Mouse (Mus musculus): ENCODE measurements around the gene Krt222. TPM values are rescaled to one million over a fixed set of nuclear protein-coding genes. Genes with fewer than 3 reads are reported as not detected.
A peak's percentile ranks its signal among the peaks of the same experiment; 100 is the strongest.

Gene Krt222
- polyA plus RNA-seq (2015; fragmentation: Nextera tagmentation; extraction: Ambion mirVana) = 7.7 and 8.9 TPM in 2 replicates

DNA sequence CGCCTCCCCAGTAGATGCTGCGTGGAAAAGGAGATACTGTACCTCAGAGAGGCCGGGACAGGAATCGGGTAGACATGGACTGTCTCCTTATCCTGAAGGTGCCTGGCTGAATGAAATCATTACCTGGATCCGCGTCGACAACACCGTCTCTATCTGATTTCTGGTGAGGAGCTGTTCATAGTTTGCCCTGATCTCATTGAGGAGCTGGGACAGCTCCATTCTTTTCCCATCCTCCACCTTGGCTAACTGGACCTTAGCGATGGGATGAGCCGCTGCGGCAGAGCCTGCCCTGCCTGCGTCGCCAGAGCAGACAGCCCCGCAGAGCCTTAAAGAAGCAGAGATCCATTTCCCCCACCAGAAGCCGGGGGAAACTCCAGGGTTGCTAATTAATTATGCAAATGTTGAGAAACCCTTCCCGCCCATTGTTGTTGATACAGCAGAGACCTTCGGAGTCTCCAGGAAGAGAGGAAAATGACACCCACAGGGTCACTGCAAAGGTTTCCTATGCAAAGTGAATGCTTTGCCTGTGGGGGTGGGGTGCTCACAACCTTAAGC, at the start of gene Krt222:
Krt222 (minus strand) TSS at position 266 of the 555 bp plus-strand sequence.
- H3K9ac ChIP-seq = peak within 1 kb of the TSS; percentile 48
- no peaks in the 10 kb centered on the region for H3K36me3 ChIP-seq
- peak within 1 kb of the TSS; percentile 43 for H3K4me3 ChIP-seq
- peak within 1 kb of the TSS; percentile 66 for H3K27ac ChIP-seq (replicated peaks)
- H3K4me2 ChIP-seq = peak within 1 kb of the TSS; percentile 60
- no peaks in the 10 kb centered on the region for H3K9me3 ChIP-seq
- no peaks in the 10 kb centered on the region for H3K27me3 ChIP-seq
- WGBS = 5% methylated on average over 17 of the region's 17 CpGs
- 0 out of 2 replicates have a peak, but pooled peaks have one; percentile 54 for ATAC-seq (ENCODE audit: low FRiP score, low read depth)
- H3K4me1 ChIP-seq (replicated peaks) = no peaks in the 10 kb centered on the region

GRCm38 (mm10) chr11:99292846-99293245, 49.0 kb upstream of the Krt222 start:
- Histone ChIP-seq H3K4me3 (no peak overlapping the region), H3K4me2 (no peak overlapping the region), H3K27me3 (no peaks in the 10 kb centered on the region), H3K27ac (replicated peaks) (no peak overlapping the region), H3K4me1 (replicated peaks) (no peaks in the 10 kb centered on the region), H3K36me3 (no peaks in the 10 kb centered on the region), H3K9ac (no peak overlapping the region), H3K9me3 (no peaks in the 10 kb centered on the region)
- no peak for ATAC-seq (ENCODE audit: low FRiP score, low read depth)
- 65% methylated on average over 5 of the region's 5 CpGs for WGBS

- Histone ChIP-seq H3K4me1 (replicated peaks) (0 out of 2 replicates have a peak, but pooled peaks cover 7% of the 10 kb centered on the region), H3K4me3 (no peak within 1 kb of the TSS), H3K36me3 (no peaks in the 10 kb centered on the region), H3K9ac (no peak within 1 kb of the TSS), H3K27ac (replicated peaks) (no peak within 1 kb of the TSS), H3K27me3 (no peaks in the 10 kb centered on the region), H3K9me3 (no peaks in the 10 kb centered on the region), H3K4me2 (no peak within 1 kb of the TSS)
- WGBS = 47% methylated on average over 11 of the region's 11 CpGs
- no peak for ATAC-seq (ENCODE audit: low FRiP score, low read depth)
Measured at GRCm38 (mm10) chr11:99284833-99285312, 41.0 kb upstream of the Krt222 start, which contains the start of gene Krt24. Gene Krt24 (minus strand): TSS chr11:99285262.

DNA sequence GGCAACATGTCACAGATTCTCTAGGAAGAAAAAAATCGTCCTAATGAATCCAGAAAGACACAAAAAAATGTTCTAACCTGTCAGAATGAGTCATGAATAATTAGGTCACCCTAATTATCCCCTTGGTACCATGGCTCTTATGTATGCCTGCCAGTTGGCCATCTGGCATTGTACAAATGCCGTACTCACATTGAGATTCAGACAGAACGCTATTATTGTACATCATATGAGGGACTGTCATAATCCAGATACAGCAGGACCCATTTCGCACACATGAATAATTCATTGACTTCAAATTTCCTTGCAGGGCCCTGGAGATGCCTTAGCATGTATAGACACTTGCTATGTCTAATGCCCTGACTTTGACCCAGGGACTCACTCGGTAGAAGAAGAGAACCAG, 40.1 kb upstream of the Krt222 start:
- WGBS = 45% methylated on average over 5 of the region's 5 CpGs
- H3K4me2 ChIP-seq = no peak overlapping the region
- no peak for ATAC-seq (ENCODE audit: low FRiP score, low read depth)
- H3K9me3 ChIP-seq = no peaks in the 10 kb centered on the region
- H3K9ac ChIP-seq = no peak overlapping the region
- no peak overlapping the region for H3K4me3 ChIP-seq
- H3K27ac ChIP-seq (replicated peaks) = no peak overlapping the region
- H3K4me1 ChIP-seq (replicated peaks) = 0 out of 2 replicates have a peak, but pooled peaks cover 7% of the 10 kb centered on the region
- H3K36me3 ChIP-seq = no peaks in the 10 kb centered on the region
- no peaks in the 10 kb centered on the region for H3K27me3 ChIP-seq

- Histone ChIP-seq H3K36me3 (no peaks in the 10 kb centered on the region), H3K9me3 (no peaks in the 10 kb centered on the region), H3K4me1 (replicated peaks) (0 out of 2 replicates have a peak, but pooled peaks cover 7% of the 10 kb centered on the region), H3K27me3 (no peaks in the 10 kb centered on the region), H3K9ac (no peak overlapping the region), H3K4me2 (no peak overlapping the region), H3K4me3 (no peak overlapping the region), H3K27ac (replicated peaks) (no peak overlapping the region)
- ATAC-seq (ENCODE audit: low FRiP score, low read depth) = no peak
- WGBS = 55% methylated on average over 4 of the region's 4 CpGs
Measured at GRCm38 (mm10) chr11:99283334-99283733, 39.4 kb upstream of the Krt222 start.

DNA sequence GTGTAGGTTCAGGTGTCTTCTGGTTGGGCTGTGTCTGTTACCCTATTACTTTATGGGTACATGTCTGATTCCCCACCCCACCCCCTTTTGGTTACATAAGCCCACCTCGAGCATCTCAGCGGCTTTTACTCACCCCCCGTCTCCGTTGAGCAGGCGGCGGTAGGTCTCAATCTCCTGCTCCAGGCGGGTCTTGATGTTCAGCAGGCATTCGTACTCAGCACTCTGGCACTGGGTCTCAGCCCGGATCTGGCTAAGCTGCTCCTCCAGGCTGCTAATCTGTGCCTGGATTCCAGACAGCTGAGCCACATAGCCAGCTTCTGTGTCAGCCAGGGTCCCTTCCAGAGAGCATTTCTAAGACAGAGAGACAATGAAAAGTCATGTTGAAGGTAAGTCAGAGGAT, 37.2 kb upstream of the Krt222 start:
- WGBS = 84% methylated on average over 9 of the region's 9 CpGs
- no peak for ATAC-seq (ENCODE audit: low FRiP score, low read depth)
- H3K4me3 ChIP-seq = no peak overlapping the region
- no peaks in the 10 kb centered on the region for H3K27me3 ChIP-seq
- H3K9me3 ChIP-seq = no peaks in the 10 kb centered on the region
- no peaks in the 10 kb centered on the region for H3K36me3 ChIP-seq
- 0 out of 2 replicates have a peak, but pooled peaks cover 7% of the 10 kb centered on the region for H3K4me1 ChIP-seq (replicated peaks)
- H3K27ac ChIP-seq (replicated peaks) = no peak overlapping the region
- no peak overlapping the region for H3K9ac ChIP-seq
- H3K4me2 ChIP-seq = no peak overlapping the region

GRCm38 (mm10) chr11:99279986-99280385, 36.1 kb upstream of the Krt222 start:
- Histone ChIP-seq H3K27ac (replicated peaks) (no peak overlapping the region), H3K4me2 (no peak overlapping the region), H3K9me3 (no peaks in the 10 kb centered on the region), H3K27me3 (no peaks in the 10 kb centered on the region), H3K9ac (no peak overlapping the region), H3K36me3 (no peaks in the 10 kb centered on the region), H3K4me3 (no peak overlapping the region), H3K4me1 (replicated peaks) (0 out of 2 replicates have a peak, but pooled peaks cover 7% of the 10 kb centered on the region)
- no peak for ATAC-seq (ENCODE audit: low FRiP score, low read depth)
- 66% methylated on average over 5 of the region's 5 CpGs for WGBS

GRCm38 (mm10) chr11:99276786-99277185, 32.9 kb upstream of the Krt222 start:
- H3K4me1 ChIP-seq (replicated peaks) = no peaks in the 10 kb centered on the region
- H3K27ac ChIP-seq (replicated peaks) = no peak overlapping the region
- no peaks in the 10 kb centered on the region for H3K27me3 ChIP-seq
- no peak for ATAC-seq (ENCODE audit: low FRiP score, low read depth)
- no peak overlapping the region for H3K4me3 ChIP-seq
- 69% methylated on average over 7 of the region's 7 CpGs for WGBS
- H3K36me3 ChIP-seq = no peaks in the 10 kb centered on the region
- H3K9me3 ChIP-seq = no peaks in the 10 kb centered on the region
- H3K4me2 ChIP-seq = no peak overlapping the region
- no peak overlapping the region for H3K9ac ChIP-seq

DNA sequence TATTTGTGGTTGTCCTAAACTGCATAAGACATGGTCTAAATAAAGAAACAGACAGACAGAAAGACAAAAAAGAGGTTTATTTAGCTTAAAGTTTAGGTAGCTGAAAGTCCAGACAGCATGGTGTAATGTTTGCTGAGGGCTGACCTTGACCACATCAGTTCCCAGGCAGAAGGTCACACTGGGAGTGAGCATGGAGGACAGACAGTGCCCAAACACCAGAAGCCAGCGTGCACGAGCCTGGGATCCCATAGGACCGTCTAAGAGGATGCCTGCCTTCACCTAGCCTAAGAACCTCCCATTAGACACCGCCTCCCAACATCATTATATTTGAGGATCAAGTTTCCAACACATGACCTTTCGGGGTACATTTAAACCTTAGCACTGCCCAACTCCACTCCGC, 31.7 kb upstream of the Krt222 start:
- no peaks in the 10 kb centered on the region for H3K36me3 ChIP-seq
- no peak overlapping the region for H3K9ac ChIP-seq
- H3K27me3 ChIP-seq = no peaks in the 10 kb centered on the region
- H3K4me1 ChIP-seq (replicated peaks) = no peaks in the 10 kb centered on the region
- H3K9me3 ChIP-seq = no peaks in the 10 kb centered on the region
- no peak overlapping the region for H3K4me3 ChIP-seq
- H3K27ac ChIP-seq (replicated peaks) = no peak overlapping the region
- WGBS = 82% methylated on average over 6 of the region's 6 CpGs
- no peak for ATAC-seq (ENCODE audit: low FRiP score, low read depth)
- no peak overlapping the region for H3K4me2 ChIP-seq

DNA sequence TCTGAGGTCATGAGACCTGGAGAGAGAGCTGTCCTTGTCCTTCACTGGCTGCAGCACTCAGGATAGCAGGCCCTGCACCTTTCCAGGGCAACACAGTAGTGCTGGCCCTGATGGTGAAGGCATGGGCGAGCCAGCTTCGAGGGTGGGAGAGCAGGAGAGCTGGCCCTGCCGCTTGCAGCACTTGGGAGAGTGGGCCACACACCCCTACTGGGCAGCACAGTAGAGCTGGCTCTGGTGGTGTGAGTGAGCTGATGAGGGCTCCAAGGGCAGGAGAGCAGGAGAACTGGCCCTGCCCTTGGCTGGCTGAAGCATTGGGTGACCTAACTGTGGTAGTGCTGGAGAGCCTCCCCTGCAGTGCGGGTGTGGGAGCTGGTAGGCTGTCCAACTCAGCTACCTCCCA, 28.8 kb upstream of the Krt222 start:
- no peak overlapping the region for H3K4me3 ChIP-seq
- no peak overlapping the region for H3K4me2 ChIP-seq
- H3K9me3 ChIP-seq = no peaks in the 10 kb centered on the region
- H3K4me1 ChIP-seq (replicated peaks) = no peaks in the 10 kb centered on the region
- 93% methylated on average over 4 of the region's 4 CpGs for WGBS
- H3K27me3 ChIP-seq = no peaks in the 10 kb centered on the region
- no peak overlapping the region for H3K9ac ChIP-seq
- ATAC-seq (ENCODE audit: low FRiP score, low read depth) = no peak
- no peaks in the 10 kb centered on the region for H3K36me3 ChIP-seq
- no peak overlapping the region for H3K27ac ChIP-seq (replicated peaks)

DNA sequence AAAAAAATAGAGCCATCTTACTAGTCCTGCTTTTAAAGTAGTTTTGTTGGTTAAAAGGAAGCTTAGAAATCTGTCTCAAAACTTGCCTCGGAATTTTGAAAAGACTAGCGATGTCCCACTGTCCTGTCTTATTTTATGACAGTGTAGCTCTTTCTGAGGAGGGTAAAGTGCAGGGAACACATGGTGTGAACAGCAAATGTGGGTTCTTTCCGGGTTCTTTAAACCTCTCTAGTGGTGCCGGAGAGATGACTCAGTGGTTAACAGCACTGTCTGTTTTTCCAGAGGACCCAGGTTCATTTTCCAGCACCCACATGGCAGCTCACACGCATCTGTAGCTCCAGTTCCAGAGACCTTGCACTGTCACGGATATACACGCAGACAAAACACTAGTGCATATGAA, 25.3 kb upstream of the Krt222 start:
- Histone ChIP-seq H3K9ac (no peak overlapping the region), H3K9me3 (no peaks in the 10 kb centered on the region), H3K4me1 (replicated peaks) (0 out of 2 replicates have a peak, but pooled peaks cover 5% of the 10 kb centered on the region), H3K27me3 (no peaks in the 10 kb centered on the region), H3K27ac (replicated peaks) (no peak overlapping the region), H3K4me3 (no peak overlapping the region), H3K36me3 (no peaks in the 10 kb centered on the region), H3K4me2 (no peak overlapping the region)
- WGBS = 80% methylated on average over 7 of the region's 7 CpGs
- no peak for ATAC-seq (ENCODE audit: low FRiP score, low read depth)

- 14% methylated on average over 9 of the region's 9 CpGs for WGBS
- no peak overlapping the region; the same call in 1 of the 2 replicates for H3K27ac ChIP-seq (replicated peaks)
Measured at GRCm38 (mm10) chr11:99265796-99266195, 21.9 kb upstream of the Krt222 start.

More at GRCm38 (mm10) chr11:99265796-99266195, 21.9 kb upstream of the Krt222 start:
- no peak for ATAC-seq (ENCODE audit: low FRiP score, low read depth)
- H3K4me1 ChIP-seq (replicated peaks) = 0 out of 2 replicates have a peak, but pooled peaks cover 5% of the 10 kb centered on the region
- H3K36me3 ChIP-seq = no peaks in the 10 kb centered on the region
- no peaks in the 10 kb centered on the region for H3K27me3 ChIP-seq
- H3K9ac ChIP-seq = no peak overlapping the region
- no peak overlapping the region for H3K4me3 ChIP-seq
- no peak overlapping the region for H3K4me2 ChIP-seq
- no peaks in the 10 kb centered on the region for H3K9me3 ChIP-seq

Measured in hindbrain, embryonic 15.5 days (tissue).